Mouse (Mus musculus) heart, postnatal 25 days (tissue): ENCODE results near the gene E130116L18Rik. TPM values are rescaled to one million over a fixed set of nuclear protein-coding genes. Genes with fewer than 3 reads are reported as not detected.
"Not testable (repeated sequence)": the region's sequence is repeated elsewhere in the genome, so short reads cannot be mapped to it uniquely, and the experiment has no call there.

Experiments
- DNase-seq: peaks from one replicate; pipeline ENCODE4 v3.0.0; 2022; ENCODE audit warnings: low spot score
- intact Hi-C: fragments of 180-260 bp; cut with DNase I; formaldehyde crosslinking; loops from one replicate; pipeline ENCODE4 v1.15.1; 2025
- total RNA-seq, 2 experiments: library from RNA; stranded (reverse); gene quantifications; 2 replicates each; pipeline ENCODE4 v1.2.3; 2021

The E130116L18Rik gene
- not detected for total RNA-seq

DNA sequence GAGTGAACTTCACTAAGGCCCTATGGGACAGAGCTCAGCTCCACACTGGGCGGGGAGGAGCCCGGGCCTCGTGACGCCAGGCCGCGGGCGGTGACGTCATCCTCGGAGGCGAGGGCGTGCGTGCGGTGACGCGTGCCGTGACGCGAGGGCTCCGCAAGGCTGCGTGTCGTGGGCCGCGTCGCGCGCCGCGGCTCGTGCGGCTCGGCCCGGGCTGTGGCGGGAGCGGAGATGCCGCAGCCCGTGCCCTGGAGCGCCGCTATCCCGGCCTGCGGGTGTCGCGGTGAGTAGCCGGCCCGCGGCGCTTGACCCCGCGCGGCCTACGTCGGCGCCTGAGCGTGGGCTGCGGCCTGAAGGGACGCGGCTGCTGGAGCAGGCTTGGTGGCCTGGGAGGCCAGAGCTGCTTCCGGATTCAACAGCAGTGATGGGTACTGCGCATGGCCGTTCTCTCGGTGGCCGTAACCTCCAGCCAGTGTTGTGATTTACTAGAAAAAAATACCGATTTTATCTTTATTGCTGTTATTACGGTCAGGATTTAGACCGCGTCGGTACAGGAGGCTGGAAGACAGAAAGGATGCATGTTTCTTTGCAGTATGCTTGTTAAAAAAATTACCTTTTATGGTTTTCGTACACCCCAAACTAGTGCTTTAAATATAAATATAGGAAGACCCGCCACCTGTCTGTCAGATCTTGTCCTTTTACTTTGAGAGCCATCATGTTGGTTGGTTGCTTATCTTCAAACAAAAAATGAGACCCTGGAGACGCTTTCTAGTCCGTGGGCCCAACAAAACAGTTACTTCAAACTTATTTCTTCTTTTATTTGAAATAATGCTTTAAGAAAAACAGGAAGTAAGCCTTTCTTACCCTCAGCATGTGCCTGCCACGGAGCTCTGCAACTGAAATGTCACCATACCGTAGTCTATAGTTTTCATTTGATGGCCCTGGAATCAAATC, at the start of gene E130116L18Rik:
Gene E130116L18Rik, minus strand, starts transcription at position 402 of the 951 bp plus-strand sequence.
- intact Hi-C loops: no loop called here

DNA sequence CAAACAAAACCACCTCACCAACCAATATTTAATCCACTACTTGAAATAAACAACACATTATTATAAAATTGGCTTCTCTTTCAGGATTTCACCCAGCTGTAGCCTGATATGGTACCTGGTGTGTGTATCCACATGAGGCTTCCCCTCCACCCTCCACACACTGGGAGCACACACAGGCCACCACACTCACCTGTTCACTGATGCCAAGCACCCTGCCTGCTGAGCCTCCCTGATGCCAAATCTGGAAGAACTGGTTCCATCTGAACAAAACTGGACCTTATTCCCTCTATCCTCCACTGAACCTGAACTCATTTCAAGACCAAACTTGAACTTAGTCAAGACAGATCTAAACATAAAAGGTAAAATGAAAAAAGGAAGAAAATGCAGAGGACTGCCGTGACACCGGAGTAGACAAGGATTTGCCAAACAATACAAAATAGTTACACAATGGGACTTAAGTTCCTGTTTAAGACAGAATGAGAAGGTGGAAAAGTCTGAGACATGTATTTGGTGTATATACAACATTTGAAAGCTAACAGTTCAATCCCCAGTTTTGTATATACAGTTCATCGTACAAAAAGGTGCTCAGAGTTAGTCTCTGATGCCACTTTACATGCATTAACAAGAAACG, 45.4 kb upstream of the E130116L18Rik start:
- no peak for DNase-seq

More for the DNA sequence above, at the start of gene E130116L18Rik:
- peak; percentile 77 for DNase-seq

GRCm38 (mm10) chr5:25262266-25262665, 39.3 kb upstream of the E130116L18Rik start:
- no peak for DNase-seq
- intact Hi-C loops: no loop called here

More for the DNA sequence above, 45.4 kb upstream of the E130116L18Rik start:
- intact Hi-C loops: no loop called here

DNA sequence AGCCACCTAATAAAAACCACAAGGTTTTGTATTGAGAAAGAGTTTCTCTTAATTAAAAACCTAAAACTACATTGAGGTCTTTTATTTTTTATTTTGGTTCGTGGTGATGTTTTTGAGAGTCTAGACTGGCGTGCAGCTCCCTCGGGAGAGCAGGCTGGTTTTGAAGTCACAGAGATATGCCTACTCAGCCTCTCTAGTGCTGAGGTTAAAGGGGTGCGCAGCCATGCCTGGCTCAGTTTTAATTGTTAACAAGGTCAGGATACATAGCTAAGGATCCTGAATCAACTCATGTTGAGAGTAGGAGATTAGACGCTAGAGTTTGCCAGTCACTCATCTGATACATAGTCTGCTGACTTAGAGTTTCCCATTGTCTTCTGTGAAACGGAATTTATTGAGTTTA, 38.5 kb upstream of the E130116L18Rik start:
- intact Hi-C loops: no loop called here
- no peak for DNase-seq

DNA sequence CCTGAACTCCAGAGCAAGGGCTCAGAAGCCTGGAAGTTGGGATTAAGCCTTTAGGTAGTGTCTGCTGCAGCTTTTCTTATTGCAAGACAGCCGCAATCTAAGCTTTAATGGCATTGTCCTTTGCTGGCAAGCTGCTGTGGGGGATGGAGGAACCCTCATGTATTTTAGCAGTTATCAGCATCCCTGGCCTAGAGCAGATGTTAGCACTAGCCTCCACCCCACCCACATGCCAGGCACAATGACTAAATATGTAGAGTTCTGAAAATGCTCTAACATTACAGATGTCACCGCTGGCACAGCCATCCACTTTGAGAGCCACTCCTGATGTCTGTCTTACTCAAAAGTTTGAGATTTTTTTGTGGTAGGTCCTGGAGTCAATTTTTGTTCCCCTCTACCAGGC, 33.7 kb upstream of the E130116L18Rik start:
- no peak for DNase-seq
- intact Hi-C loops: no loop called here

DNA sequence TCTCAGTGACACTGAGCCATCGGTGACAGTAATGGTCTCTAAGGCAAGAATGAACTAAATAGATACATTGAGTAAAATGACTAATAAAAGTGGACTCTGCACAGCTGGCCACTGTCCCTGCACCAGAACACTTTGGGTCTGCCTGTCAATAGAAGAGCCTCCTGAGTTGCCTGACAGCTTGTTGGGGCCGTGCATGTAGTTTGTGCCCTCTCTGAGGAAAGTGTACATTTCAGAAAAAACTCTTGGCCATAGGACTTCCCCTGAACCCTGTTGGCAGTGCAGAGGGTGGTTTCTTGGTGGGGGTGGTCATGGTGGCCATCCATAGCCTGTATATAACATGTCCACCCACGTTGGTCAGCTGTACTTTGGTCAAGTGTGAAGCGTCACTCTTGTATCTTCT, 31.5 kb upstream of the E130116L18Rik start:
- DNase-seq: no peak
- intact Hi-C loops: no loop called here

DNA sequence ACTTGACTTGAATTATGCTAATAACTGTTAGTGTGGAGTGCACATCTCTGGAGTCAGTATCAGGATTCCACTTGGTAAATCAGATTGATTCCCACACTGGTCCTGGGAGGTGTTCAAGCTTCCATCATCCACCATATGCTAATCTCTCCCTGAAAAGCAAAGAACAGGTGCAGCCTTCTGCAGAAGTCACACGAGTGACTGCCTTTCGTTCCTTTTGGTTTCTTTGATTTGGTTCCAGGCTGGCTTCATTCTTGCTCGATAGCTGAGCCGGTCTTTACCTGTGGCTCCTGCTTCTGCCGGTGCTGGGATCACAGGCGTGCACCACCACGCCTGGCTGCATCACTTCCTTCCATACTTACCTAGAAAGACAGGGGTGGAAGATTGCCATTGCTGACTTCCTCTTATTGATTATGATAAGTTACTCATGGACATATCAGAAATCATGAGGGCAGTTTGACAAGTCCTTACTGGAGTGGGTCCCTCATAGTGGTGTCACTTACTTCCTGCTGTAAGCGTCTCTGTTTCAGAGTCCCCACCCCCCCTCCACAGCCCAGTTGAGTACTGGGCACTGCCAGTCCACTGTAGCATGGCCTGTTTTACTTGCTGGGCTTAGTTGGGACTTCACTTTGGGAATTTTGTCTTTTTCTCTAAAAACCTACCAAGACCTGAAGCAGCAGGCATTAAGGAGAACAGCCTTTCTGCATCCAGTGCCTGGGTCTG, 30.0 kb upstream of the E130116L18Rik start:
- no peak for DNase-seq
- intact Hi-C loops: no loop called here

DNA sequence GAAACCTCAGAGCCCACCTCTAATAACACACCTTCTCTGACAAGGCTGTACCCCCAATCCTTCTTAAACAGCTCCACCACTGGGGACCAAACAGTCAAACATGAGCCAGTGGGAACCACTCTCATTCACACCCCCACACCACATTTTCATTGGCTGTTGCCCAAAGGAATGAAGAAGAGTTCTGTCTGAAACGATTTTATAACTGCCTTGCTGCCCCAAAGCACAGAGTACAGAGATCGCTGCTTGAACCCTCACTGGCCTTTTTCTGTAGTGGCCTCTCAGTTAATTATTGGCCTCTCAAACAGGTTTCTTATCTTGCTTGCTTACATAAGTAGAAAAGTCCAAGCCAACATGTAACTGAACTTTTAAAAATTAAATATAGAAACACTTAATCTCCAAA, 29.5 kb upstream of the E130116L18Rik start:
- intact Hi-C loops: no loop called here
- DNase-seq: no peak

- no peak for DNase-seq
- intact Hi-C loops: no loop called here
These were observed 24.1 kb upstream of the E130116L18Rik start for GRCm38 (mm10) chr5:25247036-25247435.

GRCm38 (mm10) chr5:25246473-25246865, 23.5 kb upstream of the E130116L18Rik start:
- DNase-seq: no peak
- intact Hi-C loops: no loop called here

GRCm38 (mm10) chr5:25245806-25246472, 23.0 kb upstream of the E130116L18Rik start:
- DNase-seq: no peak
- intact Hi-C loops: no loop called here

DNA sequence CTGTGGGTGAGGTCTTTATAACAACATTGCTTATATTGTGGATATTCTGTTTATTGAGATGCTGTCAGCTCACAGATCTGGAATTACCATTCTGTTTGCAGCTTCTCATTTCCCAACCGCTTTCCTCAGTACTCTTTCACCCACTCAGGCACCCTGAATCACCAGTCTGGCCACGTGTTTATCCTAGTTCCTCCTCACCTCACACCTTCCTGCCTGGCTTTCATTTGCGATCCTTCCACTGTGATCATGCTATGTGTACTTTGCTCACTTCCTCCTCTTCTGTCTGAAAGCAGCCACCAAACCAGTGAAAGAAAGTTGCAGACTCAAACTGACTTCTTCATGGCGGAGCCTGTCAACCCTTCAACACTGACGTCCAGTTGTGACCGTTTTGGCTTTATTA, 20.1 kb upstream of the E130116L18Rik start:
- no peak for DNase-seq
- intact Hi-C loops: no loop called here

DNA sequence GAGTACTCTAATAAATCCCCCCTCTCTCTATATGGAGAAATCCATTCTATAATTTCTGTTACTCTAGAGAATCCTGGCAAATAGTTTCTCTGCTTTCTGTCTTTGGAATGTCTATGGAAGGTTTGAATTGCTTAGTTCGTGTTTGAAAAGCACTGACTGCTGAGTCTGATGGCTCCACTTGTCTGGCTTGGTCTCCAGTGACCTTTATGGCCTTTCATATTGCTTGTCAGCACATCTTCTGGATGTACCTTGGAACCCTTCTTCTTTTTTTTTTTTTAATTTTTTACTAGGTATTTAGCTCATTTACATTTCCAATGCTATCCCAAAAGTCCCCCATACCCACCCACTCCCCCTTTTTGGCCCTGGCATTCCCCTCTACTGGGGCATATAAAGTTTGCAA, 1.4 kb upstream of the E130116L18Rik start:
- intact Hi-C loops: not testable (repeated sequence)

GRCm38 (mm10) chr5:25221604-25222003, 1.3 kb downstream of the E130116L18Rik start, which contains the start of gene Galnt11:
TSS of gene Galnt11 (plus strand) at chr5:25221904.
- DNase-seq: no peak
- intact Hi-C loops: no loop called here

More for the DNA sequence above, 1.4 kb upstream of the E130116L18Rik start:
- DNase-seq: not testable (repeated sequence)

DNA sequence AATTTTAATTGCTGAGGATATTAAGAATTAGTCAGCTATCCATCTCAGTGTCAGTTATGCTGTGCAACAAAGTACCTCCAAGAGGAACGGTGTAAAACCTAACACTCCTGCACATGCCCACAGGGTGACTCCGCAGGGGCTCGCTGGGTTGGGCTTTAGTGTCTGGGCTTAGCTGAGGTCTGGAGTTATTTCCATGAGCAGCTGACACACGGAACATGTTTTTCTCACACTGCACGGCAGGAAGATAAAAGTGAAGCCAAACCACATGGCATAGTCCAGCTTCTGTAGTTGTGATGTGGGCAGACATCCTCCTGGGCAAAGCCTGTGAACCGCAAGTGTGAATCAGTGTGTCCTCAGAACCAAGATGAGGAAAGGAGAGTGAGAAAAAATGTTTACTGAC, 7.9 kb downstream of the E130116L18Rik start:
- intact Hi-C loops: no loop called here
- no peak for DNase-seq

DNA sequence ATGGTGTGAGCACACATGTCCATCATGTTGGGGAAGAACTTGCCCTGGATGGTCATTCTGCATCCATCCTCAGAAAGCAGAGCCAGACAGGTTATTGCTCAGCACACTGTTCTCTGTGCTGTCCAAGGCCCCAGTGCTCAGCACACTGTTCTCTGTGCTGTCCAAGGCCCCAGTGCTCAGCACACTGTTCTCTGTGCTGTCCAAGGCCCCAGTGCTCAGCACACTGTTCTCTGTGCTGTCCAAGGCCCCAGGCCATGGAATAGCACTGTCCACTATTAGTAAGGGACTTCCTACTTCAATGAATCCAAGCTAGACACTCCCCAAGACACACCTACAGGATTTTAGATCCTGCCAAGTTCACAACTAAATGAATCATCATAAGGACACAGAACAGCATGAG, 9.7 kb downstream of the E130116L18Rik start:
- DNase-seq, intact Hi-C loops: not testable (repeated sequence)

GRCm38 (mm10) chr5:25211872-25212271, 11.1 kb downstream of the E130116L18Rik start:
- intact Hi-C loops: no loop called here
- DNase-seq: no peak

- DNase-seq: no peak
- intact Hi-C loops: no loop called here
These were observed 32.4 kb downstream of the E130116L18Rik start for GRCm38 (mm10) chr5:25190521-25190920.

DNA sequence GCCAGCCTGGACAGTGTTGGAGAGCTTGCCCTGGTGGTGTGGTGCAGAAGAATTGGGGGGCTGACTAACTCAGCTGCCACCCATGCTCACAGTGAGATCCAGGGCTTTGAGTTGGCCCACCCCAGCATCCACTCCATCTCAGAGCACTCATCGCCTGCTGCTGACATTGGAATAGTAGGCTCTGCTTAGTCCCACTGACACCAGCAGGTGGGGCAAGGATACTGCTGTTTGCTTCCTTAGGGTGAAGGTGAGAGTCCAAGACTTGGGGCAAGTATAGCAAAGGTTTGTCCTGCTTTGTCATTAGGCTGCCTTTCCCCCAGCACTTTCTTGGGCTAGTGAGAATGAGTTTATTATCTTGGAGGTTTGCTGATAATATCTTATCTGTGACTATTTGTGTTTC, 34.2 kb downstream of the E130116L18Rik start:
- no peak for DNase-seq
- intact Hi-C loops: no loop called here

DNA sequence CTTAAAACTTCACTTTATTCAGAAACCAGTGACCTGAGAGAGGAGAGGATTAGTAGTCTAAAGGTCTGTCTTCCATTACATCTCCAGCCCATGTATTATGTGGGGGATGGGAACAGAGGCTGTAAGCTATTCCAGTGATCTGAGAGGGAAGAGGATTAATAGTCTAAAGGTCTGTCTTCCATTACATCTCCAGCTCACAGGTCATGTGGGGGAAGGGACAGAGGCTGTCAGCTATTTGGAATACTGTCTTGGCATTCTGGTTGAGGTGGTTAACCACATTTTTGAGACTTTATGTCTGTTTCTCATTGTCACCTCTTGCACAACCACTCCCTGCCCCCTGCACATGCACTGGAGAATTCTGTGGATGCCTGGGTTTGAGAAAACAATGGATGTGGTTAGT, 35.2 kb downstream of the E130116L18Rik start:
- intact Hi-C loops: no loop called here
- DNase-seq: no peak
